Mouse (Mus musculus) lung, postnatal 0 days (tissue): ENCODE data around the gene Fmo2.

Experiments used
- CTCF ChIP-seq: IDR thresholded peaks from 2 replicates; pipeline ENCODE4 v1.5.1; 2016; ENCODE audit warnings: antibody characterized with exemption, mild to moderate bottlenecking
- EP300 ChIP-seq: IDR thresholded peaks from 2 replicates; pipeline ENCODE4 v1.6.1; 2016; ENCODE audit warnings: antibody characterized with exemption, mild to moderate bottlenecking, control low read depth

GRCm38 (mm10) chr1:162859545-162859976 is 39.0 kb downstream of the Fmo2 start:
- TF ChIP-seq CTCF (no peak), EP300 (no peak)
